Mouse (Mus musculus): ENCODE results near the gene Aatf. TPM values are rescaled to one million over a fixed set of nuclear protein-coding genes. Genes with fewer than 3 reads are reported as not detected.

Gene Aatf
- 45.0 TPM for total RNA-seq (2023)

DNA sequence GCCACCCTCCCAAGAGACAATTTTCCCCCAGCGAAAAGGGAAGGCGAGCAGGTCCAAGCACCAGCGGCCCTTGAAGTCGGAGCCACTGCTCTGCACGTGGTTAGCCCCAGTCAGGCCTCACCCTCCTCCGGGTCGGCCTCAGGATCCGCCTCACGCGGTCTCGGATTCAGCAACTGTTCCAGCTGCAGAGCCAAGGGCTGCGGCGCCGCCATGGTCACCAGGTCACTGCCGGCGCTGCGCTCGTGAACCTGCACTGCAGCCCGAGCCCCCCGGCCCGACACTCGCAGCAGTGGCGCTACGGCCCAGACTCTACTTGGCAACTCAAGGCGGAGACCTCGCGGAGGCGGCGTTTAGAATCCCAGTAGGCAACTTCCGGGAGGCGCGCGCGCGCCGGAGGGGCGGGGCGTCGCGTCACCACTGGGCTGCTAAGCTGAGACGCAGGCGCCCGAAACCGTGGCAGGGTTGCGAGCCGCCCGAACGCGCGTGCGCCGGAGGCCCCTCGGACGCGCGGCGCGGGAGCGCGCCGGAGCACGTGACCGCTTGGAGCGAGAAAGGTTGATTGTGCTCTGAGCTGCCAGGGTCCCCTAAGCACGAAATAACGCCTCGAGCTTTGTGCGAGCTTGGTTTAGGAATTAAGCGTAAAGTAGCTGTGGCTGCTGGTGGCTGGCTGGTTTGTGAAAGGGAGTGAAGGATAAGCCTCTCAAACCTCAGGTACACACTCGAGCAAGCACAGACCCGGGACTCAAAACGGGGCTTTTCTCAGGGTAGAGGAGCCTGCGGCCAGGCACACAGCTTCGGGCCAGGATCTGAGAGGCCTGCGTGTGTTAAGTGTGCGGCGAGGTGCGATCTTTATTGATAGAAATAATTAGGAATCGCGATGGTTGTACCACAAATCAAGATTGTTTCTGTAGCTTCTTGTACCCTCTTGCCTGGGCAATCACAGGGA is at the start of gene Aatf:
Gene Aatf, minus strand, starts transcription at position 352 of the 946 bp plus-strand sequence.

DNA sequence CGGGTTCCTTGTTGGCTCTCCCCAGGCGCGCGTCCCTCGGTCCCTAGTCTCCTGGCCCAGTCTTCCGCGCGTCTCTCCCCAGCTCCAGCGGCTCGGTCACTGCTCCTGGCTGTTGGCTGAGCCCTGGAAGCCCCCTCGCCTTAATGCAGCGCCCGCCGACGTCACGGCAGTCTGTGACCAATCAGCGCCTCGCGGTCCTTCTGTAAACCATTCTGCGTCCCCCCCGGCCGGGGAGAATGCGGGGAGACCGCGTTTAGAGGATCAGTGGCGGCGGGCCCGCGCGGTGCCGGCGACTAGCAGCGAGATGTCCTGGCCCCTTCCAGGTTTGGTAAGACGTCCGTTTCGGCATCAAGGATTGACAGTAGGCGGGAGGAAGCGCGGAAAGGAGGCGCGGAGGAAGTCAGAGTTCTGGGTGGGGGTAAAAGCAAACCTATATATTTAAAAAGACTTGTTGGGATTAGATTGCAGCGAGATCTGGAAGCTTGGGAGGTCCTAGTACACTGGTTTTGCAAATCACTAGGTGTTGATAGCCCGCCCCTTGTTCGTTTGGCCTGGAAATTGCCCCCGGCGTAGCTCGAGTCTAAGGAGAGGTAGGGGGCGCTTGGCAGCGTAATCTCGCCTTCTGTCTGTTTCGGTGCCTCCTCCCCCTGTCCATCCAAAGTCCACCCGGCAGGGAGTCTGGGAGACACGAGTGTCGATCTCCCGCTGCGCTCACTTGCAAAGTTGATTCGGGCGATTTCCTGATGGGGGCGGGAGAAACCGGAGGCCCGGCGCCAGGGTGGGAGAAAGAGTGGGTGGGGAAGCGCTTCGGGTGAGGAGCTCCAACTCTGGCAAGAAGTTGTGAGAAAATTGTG is 12.3 kb upstream of the Aatf start, which contains the start of gene Lhx1:
Gene Lhx1, minus strand, starts transcription at position 115 of the 854 bp plus-strand sequence.

Other genes starting within 250 kb of the Aatf start
- gene Lhx1, start 12.0 kb upstream of the Aatf start, total RNA-seq (2023): not detected

Measured in CD4-positive naive resting alpha-beta T cell, adult 57 days (primary cell).